Mouse (Mus musculus) kidney, adult 9 months (tissue): ENCODE results near the gene Igsf8.
A peak's percentile ranks its signal among the peaks of the same experiment; 100 is the strongest.
"Not testable (repeated sequence)": the region's sequence is repeated elsewhere in the genome, so short reads cannot be mapped to it uniquely, and the experiment has no call there.

ENCODE experiments used
- DNase-seq: peaks from one replicate; pipeline ENCODE4 v3.0.0; 2022

Igsf8 gene

GRCm38 (mm10) chr1:172261477-172262078, at the start of gene Igsf8:
Gene Igsf8 (plus strand): TSS chr1:172261641.
- DNase-seq: no peak

DNA sequence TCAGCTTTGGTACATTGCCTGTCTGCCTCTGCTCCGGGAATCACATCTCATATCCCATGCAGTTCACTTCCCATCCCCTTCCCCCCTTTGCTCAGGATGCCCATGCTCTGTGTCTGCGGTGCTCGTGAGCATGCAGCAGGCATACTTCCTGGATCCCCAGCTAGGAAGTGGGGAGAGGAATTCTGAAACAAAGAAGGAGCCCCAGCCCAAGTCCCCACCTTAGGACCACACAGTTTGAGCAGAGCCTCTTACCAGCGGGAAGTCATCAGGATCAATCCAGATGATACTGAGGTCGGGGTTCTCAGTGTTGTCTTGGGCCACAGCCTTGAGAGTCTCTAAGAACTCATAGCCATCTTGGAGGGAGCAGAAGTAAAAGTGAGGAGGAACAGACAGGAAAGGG, 48.7 kb upstream of the Igsf8 start:
- no peak for DNase-seq

- no peak for DNase-seq
Observed at GRCm38 (mm10) chr1:172213771-172214170, 47.7 kb upstream of the Igsf8 start.

- no peak for DNase-seq
Observed at GRCm38 (mm10) chr1:172214748-172215147, 46.7 kb upstream of the Igsf8 start.

DNA sequence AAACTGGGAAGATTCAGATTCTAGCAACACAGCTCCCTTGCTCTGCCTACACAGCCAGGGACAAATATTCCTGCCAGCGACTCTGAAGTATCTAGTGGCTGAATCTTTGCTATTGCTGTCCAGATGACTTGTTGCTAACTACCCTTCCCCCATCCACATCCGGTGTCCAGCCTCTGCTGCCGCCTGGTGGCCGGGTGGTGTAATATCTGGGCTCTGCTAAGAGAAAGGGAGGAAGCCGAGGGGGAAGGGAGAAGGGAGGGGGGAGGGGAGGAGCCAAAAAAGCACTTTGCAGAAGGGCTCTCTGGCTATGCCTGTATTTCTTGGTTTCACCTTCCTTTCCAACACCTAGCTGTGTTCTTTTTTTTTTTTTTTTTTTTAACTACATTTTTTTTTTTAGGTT, 44.3 kb upstream of the Igsf8 start:
- peak; percentile 94 for DNase-seq

DNA sequence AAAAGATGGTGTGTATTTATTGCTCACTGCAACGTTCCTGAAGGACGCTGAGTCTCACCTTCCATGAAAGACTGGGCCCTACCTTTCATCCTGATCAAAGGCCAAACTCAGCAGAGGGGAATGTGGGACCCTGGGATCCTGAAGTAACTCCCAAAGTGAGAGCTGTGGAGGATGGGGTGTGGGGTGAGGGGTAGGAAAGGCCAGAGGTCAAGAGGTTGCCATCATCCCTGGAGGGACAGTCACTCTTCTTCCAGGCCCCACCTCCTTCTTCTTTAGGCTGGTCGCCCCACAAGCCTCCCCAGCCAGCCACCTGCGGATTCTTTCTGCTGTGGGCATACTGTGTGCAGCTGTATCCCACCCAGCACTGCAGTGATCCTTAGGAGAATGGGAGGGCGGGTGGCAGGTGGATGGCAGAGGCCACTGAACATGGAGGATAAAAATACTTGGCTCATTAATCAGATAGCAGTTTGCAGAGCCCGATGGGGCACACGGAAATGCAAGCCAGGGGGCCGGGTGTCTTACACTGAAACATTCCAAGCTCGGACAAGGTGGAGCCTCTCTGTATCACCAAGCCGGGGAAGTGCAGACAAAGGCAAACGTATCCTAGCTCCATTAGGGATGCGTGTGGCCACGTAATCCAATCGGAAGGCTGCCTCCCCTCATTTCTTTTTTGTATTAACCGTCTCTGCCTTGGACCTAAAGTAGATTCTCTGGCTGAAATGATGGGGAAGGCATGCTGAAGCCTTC, 43.1 kb upstream of the Igsf8 start:
- no peak for DNase-seq

DNA sequence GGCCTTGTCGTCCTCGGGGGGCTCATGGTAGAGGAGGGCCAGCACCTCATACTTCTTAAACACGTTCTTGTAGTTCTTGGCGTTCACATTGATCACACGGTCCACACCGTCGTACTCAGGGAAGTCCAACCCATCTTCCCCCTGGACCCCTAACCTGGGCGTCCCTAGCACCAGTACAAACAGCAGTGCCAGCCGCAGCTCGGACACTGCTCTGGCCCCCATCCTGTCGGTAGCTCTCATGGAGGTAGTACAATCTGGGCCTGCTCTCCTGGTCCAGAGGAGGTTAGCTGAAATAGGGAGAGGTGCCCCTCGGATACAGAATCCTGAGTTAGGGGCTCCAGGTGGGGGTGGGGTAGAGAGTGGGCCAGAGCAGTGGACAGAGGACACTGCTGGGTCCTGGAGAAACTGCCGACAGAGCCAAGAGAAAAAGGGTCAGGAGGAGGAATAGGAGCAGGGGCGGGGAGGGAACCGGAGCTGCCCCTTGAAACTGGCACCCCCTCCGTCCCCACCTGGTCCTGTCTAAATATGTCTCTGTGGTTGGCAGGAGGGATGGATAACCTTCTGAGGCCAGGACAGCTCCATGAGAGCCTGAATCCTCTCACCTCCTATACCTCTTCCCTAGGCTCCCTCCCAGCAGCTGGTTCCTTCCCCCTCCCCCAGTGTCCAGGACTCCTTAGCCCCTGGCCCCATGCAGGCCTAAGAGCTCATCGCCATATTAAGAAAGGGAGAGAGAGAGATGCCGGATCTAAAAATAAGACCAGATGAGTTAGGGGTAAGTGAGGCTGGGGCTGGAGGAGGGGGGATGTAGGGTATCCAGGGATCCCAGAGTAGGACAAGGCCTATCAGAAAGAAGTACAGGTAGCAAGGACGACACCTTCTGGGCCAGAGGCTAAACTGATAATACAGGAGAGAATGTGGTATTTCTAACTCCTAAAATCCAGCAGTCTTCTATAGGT, 41.7 kb upstream of the Igsf8 start, which contains the start of gene Casq1:
Gene Casq1 (minus strand): TSS at position 418 of the 956 bp plus-strand sequence.
- no peak for DNase-seq

- peak; percentile 82 for DNase-seq
Observed at GRCm38 (mm10) chr1:172220414-172220813, 41.0 kb upstream of the Igsf8 start.

DNA sequence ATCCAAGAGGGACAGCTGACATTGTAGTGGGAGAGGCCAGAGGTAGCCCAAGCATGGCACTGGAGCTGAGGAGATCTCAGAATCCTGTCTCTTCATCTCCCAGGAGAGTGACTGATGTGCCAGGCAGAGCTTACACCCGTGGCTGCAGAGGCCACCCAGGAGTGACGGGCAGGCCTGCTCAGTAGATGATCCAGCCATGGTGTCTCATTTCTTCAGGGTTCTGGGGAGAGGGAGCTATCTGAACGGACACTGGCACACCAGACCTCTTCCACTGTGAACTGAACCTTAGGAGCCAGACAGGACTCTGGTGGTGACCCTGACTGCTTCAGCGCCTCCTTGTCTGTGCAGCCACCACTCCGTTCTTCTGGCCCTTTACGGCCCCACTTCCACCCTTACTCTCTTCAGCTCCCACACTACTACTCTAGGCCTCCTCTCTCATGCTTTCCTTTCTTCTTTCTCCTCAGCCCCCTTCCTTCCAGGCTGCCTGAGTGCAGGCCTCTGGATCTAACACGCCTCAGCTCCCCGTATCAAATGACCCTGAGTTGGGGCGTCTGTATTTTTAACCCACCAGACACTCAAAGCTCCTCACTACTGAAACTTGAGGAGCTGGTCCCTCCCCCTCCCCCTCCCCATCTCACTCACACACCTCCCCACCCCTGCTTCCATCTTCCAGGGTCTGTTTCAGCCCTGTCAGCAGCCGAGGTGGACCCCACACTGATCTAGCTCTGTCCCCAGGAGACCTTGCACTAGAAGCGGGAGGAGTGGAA, 40.0 kb upstream of the Igsf8 start:
- no peak for DNase-seq

DNA sequence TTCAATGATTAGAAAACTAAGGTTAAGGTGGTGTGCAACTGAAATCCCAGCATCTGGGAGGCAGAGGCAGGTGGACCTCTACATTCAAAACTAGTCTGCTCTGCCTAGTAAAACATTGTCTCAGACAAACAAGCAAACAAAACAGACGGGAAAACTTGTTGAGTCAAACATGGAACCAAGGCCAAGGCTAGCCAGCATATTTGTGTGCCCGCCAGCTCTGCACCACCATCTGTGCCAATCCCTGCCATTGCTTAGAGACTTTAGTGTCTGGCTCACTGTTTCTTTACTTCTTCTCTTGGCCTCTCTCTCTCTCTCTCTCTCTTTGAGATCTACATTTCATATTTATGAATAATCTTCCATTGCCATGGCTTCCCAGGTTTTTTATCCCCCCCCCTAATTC, 33.2 kb upstream of the Igsf8 start:
- DNase-seq: peak; percentile 33

DNA sequence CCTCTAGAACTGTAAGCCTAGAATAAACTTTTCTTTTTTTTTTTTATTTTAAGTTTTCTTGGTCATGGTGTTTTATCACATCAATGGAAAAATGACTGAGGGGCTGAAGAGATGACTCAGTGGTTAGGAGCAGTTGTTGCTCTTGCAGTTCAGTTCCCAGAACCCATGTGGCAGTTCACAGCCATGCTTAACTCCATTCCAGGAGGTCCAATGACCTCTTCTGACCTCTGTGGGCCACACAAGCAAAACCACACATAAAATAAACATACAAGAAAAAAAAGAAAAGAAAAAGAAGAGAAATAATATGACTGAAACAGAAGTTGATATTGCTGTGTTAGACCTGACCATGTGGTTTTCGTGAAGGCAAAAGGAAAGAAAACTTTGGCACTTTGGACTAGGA, 32.2 kb upstream of the Igsf8 start:
- DNase-seq: no peak

DNA sequence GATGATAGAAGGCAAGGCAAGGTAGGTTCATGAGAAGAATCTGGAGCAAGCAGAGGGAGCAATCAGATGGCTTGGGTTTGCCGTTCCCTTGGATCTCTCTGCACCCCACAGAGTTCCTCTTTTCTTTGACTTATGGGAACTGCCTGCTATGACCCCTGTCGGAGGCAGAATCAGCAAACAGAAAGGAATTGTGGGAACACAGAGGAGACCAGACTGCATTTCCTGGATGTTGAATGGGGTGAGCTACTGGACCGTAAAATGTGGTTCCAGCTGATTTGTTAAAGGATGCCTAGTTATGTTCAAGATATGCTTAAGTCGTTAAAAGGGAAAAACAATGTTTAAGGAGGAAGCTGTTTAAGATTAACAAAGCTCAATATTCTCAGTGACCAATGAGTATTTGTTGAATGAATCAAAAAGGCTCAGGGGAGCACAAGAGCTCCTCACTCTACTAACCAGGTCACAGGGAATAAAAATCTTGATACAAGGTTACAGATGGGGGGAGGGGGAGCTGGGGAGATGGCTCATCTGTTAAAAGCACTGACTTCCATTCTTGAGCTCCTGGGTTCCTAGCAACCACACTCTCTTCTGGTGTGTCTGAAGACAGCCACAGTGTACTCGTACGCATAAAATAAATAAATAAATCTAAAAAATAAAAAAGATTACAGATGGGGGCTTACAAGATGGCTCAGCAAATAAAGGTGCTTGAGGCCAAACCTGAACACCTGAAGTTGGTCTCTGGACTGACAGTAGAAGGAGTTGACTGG, 20.3 kb upstream of the Igsf8 start:
- DNase-seq: peak; percentile 48

DNA sequence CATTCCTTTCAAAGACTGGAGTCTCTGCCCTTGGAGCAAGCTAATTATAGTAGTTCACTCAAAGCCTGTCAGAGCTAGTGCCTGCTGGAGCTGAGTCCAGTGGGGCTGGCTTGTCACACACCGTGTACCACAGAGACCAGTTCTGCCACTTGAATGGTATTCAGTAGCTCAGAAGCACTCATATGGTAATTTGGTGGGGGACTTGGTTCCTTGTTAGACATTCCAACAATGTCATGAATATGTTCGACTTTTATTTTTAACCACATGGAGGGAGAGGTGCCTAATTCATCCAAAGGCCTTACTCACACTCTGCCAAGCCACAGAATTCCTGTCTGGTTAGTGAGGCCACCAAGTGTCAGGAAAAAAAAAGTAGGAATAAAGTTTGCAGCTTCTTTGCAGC, 19.0 kb upstream of the Igsf8 start:
- DNase-seq: peak; percentile 76

DNA sequence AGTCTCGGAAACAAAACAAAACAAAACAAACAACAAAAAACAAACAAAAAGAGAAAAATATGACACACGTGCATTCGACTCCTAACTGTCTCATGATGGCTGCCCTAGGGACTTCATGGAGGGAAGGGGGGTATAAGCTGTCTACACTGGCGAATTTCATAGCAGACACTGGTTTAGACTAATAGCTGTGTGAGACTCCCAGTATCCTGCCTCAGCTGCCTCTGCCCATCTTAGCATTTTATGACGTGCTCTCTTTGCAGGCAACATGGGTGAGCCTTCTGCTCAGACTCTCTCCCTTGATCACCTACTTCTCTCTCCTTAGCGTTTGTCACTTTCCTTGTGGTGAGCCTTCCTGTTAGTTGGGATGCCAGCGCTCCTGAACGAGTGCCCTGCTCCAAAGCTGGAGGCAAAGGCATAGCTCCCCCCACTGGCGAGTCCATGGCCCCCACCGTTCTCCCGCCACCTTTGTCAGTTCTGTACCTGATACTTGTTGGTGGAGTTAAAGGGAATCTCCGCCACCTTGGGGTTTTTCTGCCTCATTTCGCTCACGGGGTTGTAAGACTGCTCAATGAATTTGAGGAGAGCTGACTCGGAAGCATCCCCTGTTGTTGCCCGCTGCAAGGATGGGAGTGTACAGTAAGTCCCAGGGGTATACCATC, 17.8 kb upstream of the Igsf8 start:
- peak; percentile 33 for DNase-seq

DNA sequence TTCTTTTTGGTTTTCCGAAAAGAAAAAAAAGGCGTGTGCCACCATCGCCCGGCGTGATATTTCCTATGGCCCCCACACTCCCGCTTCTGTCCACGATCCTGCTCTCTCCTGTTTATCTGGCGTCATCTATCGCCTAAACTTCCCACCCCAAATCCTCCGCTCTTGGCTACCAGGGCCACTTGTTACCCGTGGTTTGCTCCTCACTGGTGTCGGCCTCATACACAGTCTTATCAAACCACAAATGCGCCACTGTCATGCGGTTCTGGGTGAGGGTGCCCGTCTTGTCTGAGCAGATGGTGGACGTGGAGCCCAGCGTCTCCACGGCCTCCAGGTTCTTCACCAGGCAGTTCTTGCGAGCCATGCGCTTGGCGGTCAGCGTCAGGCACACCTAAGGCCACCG, 16.8 kb upstream of the Igsf8 start:
- DNase-seq: not testable (repeated sequence)

DNA sequence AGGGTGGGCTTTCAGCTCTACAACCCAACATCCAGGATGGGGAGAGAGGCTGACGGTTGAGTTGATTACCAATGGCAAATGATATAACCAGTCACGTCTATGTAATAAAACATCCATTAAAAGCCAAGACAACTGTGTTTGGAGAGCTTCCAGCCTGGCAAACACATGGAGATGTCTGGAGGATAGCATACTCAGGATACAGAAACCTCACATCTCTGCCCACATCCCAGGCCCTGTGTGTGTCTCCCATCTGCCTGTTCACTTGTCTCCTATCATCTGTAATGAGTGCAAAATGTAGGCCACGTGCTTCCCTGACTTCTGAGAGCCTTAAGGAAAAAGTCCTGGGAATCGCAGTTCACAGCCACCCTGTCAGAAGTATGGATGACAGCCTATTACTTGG, 14.2 kb upstream of the Igsf8 start:
- no peak for DNase-seq

- DNase-seq: peak; percentile 27
Observed at GRCm38 (mm10) chr1:172247679-172248078, 13.8 kb upstream of the Igsf8 start.

DNA sequence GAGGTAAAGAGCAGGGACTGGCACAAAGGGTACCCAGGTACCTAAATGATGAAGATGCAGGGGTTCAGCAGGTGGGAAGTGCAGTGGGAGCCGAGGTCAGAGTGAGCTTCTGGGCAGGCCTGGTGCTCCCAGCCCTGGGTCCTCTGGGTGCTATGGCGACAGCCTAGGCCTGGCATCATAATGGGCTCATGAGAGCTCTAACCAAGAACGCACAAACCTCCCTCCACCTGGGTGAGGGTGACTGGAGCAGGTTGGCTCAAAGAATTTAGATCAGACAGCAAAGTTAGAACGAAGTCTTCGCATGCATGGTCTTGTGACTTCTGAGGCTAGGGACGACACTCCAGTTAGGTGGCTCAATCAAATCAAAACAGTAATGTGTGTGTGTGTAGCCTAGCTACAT, 3.1 kb upstream of the Igsf8 start, which contains the start of gene Atp1a4:
Gene Atp1a4 (minus strand): TSS at position 101 of the 400 bp plus-strand sequence.
- no peak for DNase-seq

GRCm38 (mm10) chr1:172271208-172271607, 9.8 kb downstream of the Igsf8 start:
- DNase-seq: no peak

GRCm38 (mm10) chr1:172271765-172272164, 10.3 kb downstream of the Igsf8 start:
- DNase-seq: no peak

GRCm38 (mm10) chr1:172273386-172273785, 11.9 kb downstream of the Igsf8 start:
- no peak for DNase-seq
